Mouse (Mus musculus): ENCODE measurements around the gene Prmt8.

The Prmt8 gene

DNA sequence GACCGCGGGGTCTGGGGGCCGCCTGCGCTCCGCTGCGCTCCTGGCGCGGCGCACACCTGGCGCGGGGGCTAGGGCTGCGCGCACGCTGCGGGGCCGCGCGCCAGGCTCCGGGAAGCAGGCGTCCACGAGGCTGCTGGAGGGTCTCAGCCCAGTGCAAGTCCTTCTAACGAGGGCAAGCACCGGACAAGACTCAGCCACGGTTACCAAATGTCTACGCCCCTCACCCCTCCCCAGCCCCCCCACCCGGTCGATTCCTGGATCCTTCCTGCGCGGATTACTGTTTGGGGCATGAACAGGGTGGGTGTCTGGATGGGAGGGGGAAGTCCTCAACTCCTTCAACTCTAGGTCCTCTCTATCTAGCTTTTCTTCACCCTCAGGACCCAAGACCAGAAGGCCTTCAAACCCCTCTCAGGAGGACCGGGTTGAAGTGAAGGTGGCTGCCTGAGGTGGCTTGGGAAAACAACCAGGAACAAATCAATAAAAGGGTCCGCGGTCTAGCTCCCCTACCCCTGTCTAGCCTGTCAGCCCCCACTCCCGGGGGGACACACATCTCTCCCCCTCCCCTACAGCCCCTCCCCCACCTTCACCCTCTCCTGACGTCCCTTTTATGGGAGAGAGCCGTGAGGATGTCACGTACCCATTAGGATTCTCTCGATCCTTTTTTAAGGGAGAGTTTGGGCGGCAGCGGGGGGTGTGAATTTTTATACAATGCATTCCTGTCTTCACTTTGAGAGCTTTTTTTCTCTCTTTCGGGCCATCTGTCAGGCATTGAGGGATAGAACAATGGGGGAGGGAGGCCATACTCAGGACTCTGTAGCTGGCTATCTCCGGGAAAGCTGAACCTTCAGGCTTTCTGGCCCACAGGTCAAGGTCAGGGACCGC lies at the start of gene Prmt8:
Prmt8 (minus strand) TSS at position 198 of the 882 bp plus-strand sequence.
- DNase-seq (ENCODE audit: low read depth, low spot score) = no peak

DNA sequence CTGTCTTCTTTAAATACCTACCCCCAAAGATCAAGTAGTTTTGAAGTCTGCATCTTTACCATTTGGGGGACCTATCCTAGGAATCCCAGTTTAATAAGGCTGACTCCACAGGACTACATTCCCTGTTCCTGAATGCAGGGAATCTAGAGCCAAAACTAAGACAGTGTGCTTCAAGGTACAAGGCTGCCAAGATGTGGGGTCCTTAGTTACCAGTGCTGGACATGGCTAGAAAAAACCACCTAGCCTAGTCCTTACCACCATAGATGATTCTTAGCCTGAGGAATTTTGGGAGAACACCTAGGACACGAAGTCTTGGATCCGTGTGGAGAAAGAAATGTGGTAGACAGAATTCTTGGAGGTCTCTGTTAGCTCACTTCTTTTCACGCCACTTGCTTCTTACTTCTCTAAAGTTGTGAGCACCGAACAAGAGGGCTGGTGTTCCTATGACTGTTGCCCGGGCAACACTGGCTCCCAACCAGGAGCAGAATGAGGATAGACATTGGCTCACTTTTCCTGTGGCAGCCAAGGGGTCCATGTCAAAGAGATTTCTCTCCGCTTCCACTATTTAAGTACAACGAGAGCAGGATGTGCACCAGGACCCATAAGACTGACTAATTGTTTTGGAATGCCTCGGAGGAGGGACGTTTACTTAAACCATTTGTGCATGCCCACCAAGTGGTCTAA lies 33.9 kb upstream of the Prmt8 start:
- DNase-seq (ENCODE audit: low read depth, low spot score) = no peak

DNA sequence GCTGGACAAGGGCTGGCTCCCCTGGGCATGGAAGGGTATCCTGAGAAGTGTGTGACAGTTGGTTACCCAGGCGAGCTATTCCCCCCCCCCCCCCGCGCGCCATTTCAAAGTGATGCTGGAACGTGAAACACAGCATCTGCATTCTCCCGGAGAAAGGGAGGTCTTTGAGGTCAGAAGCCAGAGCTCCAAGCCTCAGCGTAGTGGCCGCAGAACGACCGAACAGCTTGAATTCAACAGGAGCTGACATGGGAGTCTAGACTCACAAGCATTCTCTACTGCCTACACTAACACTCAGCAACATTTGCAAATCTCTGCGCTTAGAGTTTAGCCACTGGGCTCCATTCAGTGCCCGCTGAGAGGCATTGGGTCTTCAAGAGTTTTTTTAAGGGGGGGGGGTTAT lies 32.9 kb upstream of the Prmt8 start:
- no peak for DNase-seq (ENCODE audit: low read depth, low spot score)

DNA sequence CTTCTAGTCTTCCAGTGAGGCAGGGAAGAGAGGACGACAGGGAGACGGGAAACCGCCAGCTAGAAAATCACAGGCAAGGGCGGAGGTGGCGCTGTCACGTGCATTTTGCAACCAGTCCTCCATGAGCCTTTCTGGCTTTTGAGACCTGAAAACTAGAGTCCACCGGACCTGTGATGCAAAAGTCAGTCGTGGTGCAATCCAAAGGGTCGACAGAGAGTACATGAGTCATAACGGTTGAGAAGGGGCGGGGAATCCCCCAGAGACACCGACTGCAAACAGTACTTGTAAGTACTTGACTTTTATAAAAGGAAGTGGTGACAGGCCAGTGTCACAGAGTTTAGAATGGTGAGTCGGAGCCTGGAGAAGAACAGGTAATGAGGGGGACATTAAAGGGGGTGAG lies 20.8 kb upstream of the Prmt8 start:
- DNase-seq (ENCODE audit: low read depth, low spot score) = peak; percentile 14

DNA sequence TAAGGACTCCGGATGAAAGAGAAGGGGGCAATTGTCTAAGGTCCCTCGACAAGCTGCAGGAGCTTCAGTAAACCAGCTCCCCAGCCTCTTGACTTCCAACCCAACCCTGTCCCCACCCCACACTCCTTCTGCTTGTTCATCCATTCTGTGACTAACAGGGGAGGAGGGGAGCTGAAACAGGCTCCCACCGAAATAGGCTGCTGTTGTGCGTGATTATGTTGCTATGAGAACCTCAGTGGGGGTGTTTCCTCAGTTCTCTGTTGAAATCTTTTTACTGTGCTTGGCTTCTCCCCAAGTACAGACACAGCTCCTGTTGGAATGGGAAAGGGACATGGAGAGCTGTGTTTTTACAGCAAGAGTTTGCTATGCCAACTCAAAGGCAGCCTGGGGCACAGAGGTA lies 1.5 kb upstream of the Prmt8 start:
- DNase-seq (ENCODE audit: low read depth, low spot score) = no peak

DNA sequence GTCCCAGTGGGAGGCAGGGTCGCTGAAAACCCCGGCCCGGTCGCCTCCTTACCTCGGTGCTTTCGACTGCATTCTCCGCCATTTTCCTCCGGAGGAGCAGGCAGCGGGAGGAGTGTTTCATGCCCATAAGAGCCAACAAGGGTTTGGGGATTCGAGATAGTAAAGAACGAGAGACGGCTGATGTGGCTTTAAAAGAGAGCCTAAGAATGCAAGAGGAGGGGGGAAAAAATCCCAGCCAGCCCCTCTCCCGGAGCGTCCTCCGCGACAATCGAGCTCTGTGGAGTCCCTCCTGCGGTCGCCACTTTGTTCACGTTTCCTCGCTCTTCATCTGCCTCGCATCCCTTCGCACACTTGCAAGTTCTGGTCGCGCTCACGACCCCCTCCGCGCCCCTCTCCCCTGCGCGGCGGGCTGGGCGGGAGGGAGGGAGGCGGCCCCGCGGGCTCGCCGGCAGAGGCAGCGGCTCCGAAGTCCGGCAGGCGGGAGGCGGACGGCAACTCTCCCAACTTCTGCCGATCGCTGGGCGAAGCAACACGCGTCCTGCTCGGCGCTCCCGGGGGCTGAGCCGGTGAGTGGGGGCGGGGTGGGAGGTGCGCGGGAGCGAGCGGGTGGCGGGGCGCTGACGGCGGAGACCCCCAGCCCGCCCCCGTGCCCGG lies 524 bp downstream of the Prmt8 start:
- no peak for DNase-seq (ENCODE audit: low read depth, low spot score)

DNA sequence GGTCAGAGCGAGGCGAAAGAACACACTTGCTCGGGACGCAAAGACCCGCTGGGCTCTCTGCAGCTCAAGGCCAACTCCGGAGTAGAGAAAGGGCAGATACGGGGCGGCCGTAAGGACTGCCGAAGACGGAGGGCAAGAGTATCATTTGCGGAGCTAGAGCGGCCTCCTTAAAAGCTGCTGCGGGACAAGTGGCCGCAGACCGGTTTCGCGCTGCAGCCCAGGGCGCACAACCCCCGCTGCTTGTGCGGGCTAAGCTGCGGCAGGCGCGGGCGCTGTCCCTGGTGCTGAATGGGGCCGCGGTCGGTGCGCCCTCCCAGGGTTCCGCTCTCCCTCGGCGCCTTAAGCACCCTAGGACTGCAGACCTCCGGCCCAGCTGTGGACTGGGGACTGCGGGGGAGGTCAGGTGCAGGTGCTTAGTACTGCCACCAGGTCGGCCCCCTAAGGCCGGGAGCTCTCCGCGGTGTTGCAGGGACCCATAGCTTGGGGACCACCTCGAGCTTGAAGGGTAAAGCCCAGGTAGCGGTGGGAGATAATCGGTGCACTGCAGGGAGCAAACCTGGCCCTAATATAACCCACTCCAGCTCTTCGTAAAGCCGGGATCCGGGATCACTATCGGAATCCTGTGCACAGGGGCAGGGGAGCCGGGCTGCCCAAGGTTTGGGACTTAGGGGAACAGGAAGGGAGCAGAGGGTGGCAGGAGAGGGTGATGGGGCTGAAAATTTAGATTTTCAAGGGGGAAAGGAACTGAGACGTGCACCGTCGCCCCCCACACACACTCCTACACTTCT lies 1.4 kb downstream of the Prmt8 start:
- DNase-seq (ENCODE audit: low read depth, low spot score) = peak; percentile 5

DNA sequence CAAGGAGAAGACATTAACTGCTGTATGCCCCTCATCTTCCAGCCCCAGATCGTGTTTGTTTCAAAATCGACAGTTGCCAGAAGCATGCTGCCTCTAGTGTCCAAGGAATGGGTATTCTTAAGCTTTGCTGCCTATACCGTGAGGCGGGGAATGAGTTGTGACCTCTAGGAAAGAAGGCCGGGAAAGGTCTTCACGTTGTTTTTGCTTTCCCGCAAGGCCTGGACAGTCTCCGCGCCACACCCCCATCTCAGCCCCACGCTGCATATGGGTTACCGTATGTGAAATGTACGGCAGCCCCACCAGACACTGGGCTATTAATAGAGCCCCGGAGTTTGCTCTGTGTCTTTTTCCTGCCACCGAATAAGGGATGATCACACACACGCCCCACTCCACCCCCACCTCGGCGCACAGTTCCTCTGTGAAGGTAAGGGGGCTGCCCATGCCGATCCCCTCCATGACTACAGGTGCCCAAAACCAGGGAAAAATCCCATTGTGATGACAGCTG lies 2.0 kb downstream of the Prmt8 start:
- no peak for DNase-seq (ENCODE audit: low read depth, low spot score)

DNA sequence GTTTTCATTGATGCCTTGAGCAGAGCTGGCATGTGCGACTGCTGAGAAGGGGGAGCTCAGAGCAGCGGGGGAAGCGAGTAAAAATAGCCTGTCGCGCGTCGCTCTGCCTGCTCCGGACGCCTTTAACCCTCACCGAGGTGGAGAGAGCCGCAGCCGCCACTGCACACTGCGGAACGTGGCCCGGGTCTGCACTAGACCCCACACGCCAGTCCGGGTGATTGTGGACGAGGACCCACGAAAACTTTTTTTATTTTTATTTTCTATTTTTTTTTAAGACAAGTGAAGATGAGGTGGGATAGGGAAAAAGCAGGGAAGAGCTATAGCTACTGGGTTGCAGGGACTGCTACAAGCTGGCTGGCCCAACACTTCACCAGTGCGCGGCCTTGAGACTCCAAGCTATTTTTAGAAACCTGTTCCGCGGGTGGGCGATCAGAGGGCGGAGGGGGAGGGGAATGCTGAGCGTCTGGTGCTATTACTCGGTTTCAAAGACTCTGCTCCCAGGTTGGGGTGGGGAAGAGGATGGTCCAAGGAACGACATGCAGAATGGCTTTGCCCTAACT lies 2.6 kb downstream of the Prmt8 start:
- no peak for DNase-seq (ENCODE audit: low read depth, low spot score)

DNA sequence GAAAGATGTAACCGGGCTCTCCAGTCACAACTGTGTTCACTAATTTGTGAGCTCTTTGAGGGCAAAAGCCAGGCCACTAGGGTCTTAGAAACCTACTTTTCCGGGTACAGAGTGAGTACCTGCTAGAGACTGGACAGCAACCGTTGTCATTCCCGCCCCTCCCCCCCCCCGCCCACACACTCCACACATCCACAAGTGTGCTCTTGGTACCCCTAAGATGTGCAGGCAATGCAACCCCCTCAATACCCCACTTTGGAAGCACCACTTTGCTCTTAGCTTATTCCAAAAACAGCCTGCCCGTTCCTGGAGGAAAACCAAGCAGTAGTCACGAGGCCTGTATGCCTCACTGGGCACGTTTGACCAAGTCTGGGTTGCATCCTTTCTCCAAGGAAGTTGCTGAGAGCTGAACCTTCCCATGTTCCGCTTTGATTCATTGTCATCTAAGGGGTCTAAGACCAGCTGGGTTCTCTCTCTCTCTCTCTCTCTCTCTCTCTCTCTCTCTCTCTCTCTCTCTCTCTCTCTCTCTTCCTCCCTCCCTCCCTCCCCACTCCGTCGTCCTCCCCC lies 3.1 kb downstream of the Prmt8 start:
- DNase-seq (ENCODE audit: low read depth, low spot score) = no peak

DNA sequence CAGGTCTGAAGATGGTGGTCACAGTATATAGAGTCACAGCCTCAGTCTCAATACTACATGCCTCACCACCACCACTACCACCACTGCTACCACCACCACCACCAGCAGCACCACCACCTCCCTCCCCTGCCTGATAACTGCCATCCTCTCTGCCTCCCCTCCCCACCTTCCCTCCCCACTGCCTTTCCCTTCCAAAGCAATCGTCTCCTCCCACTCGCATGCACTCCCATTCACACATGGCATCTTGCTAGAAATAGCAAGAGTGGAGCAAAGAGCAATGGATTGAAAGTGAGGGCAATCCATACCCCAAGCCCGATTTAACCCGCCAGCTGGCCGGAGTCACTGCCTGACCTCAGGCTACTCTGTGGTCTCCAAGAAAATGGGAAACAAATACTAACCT lies 3.7 kb downstream of the Prmt8 start:
- DNase-seq (ENCODE audit: low read depth, low spot score) = no peak

DNA sequence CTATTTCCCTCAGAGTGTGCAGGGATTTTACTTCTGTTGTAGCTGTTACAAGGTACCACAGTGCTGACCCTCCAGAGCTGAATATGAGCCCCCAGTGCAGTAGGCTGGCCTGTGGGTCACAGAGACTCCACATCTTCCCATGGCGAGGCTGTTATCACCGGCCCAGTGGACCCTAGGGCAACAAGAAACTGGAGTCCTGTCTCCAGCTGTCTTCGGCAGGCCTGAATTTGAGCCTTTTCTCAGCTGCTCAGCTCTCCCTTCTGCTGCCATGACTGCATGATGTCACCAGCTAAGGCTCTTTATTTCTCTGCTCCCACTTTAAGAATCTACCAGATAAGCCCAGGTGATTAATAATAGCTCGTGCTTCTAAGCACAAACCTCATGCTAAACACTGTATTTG lies 11.0 kb downstream of the Prmt8 start:
- no peak for DNase-seq (ENCODE audit: low read depth, low spot score)

DNA sequence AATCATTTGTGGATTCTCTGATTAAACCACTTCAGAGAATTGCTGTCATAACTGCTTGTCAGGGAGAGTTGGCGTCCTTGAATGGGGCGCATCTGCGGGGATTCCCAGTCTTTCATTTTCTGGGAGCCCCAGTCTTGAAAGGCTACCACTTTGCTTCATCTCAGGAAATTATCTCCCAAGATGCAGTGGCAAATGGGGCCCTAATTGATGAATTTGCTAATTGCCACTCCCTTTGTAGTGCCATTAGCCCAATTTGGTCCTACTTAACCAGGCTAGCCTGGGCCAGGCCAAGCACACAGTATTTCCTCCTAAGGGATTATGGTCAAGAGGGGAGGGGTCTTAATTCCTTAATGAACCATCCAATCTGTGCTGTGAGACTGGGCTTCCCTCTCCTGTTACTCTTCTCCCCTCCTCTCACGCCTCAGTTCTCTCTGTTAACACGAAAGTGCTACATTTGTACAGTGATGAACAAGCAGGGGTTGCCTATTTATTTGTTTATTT lies 11.6 kb downstream of the Prmt8 start:
- no peak for DNase-seq (ENCODE audit: low read depth, low spot score)

DNA sequence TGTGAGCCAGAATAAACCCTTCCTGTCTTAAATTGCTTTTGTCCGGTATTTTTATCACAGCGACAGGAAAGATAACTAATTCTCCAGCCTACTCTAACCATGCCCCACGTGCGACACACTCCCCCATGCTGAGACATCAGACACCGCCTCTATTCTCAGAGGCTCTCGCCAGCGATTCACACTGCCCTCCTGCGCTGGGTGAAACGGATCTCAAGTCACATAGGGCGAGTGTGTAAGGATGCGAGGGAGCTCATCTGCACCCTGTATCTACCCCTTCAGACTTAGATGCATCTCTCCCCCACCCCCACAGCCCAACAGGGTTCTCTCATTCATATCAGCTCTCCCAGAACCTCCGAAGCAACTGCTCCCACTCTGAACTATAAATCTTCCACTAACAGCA lies 12.4 kb downstream of the Prmt8 start:
- DNase-seq (ENCODE audit: low read depth, low spot score) = no peak

DNA sequence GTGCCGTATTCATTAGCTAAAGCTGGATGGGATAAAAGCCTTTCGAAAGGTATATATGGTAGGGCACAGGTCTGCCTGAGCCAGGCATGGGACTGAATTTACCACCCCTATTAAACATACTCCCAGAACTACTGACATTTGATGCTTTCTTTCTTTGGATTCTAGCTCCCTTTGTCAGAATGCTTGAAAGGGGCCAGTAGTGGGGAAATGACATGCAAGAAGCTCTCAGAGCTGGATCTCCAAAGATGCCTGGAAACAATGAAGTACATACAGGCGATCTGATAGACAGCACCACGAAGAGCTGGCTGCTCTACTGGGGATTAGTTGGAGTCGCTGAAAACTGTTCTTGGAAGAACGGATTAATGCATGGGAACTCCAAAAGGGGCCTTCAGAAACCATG lies 16.0 kb downstream of the Prmt8 start:
- no peak for DNase-seq (ENCODE audit: low read depth, low spot score)

DNA sequence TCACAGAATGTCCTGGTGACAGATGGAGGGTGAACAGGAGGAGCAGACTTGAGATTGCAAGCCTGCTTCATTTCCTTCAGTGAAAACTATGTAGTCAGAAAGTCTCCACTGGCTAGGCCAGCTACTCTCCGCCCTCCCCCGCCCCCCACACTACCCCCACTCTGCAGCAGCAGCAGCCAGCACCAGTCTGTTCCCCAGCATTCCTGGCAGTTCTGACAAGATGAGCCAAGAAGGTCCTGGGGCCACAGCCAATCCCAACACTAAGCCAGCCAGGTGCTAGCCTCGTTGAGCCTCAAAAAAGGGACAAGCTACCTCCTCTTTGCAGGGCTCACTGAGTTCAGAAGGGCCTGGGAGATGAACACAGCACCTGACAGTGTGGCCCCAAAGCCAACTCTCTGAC lies 16.6 kb downstream of the Prmt8 start:
- DNase-seq (ENCODE audit: low read depth, low spot score) = no peak

DNA sequence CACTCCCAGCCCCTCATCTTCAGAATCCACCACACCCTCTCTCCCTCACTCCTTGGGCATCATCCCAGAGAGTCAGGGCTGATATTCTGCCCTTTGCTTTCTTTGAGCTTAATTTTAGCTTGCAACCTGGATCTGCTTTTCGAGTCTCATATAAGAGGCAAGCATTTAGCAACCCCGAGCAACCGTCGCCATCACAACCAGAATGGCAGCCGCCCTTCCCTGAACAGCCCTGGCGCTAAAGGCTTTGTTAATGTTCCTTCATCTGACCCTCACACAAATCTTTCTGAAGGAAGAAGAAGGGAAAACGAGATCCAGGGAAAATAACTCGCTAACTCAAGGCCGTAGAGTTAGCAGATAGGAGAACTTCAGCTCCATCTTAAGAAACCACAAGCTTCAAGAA lies 17.8 kb downstream of the Prmt8 start:
- DNase-seq (ENCODE audit: low read depth, low spot score) = no peak

DNA sequence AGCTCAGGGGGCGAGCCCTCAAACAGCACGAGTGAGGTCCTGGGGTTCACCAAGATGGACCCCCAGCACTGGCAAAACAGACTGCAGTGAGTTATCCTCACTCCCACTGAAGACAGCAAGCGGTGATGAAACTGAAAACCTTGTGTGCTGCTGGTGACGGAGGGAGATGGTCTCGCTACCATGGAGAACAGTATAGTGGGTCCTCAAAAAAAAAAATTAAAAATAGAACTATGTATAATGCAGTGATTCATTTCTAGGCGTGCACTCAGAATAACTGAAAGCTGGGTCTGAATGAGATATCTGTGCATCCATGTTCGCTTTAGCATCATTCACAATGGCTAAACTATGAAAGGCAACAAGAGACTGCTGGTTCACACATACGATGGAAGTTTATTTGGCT lies 20.5 kb downstream of the Prmt8 start:
- DNase-seq (ENCODE audit: low read depth, low spot score) = no peak

DNA sequence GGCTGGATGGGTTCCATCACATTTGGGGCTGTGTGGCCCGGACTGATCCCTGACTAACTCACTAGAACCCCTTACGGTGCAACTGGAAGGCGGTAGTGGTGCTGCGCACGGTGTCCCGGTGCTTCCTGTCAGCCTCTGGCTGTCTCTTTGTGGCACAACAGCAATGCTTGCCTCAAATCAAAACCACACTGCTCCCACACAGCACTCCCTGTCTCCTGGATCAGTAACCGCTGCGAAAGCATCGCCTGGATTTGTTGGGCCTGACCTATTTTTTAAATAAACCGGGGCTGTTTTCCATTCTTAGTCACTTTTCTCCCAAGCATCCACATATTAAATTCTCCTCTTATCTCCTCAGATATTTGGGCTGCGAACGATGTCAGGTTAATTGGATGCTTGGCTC lies 27.0 kb downstream of the Prmt8 start:
- no peak for DNase-seq (ENCODE audit: low read depth, low spot score)

DNA sequence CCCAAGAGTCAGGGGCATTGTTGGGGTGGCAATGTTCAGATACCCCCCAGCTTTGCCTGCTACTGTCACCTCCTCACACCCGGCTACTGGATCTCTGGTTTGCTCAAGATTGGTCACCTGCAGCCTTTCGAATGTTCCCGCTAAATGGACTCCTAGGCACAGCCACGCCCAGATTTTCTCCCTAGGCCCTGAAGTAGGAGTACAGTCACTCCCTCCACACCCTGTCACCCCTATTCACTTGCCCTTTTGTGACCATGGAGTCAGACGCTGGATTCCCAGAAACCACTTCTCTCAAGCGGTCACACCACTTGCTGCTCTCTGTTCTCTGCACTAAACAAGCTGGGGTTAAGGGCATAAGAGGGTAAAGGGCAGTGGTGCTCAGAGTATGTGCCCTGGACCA lies 28.1 kb downstream of the Prmt8 start:
- DNase-seq (ENCODE audit: low read depth, low spot score) = no peak

DNA sequence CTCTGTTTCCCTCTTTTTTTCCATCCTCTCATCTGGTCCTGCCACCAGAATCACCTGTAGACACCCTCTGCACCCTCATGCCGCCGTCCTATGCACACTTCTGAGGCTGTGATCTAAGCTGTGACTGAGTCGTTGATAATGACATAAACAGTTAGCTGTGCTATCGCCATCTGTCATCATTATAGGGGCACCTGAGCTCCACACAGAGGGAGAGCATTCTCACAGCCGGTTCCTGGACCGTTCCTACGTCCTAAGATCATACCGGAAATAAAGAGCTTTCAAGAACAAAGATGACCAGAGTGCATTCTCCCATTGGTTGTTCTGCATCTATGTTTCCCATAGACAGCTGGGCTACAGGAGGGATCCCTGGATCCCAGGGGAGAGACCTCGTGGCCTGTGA lies 28.6 kb downstream of the Prmt8 start:
- DNase-seq (ENCODE audit: low read depth, low spot score) = no peak

Measured in CD4-positive helper T cell, adult 2 months (primary cell).